Mouse (Mus musculus) CD4-positive, CD25-positive, alpha-beta regulatory T cell, adult 4 months (primary cell): Measurements from ENCODE around the gene Cylc2. TPM values are rescaled to one million over a fixed set of nuclear protein-coding genes. Genes with fewer than 3 reads are reported as not detected.

ENCODE experiments used
- ATAC-seq: one replicate; pipeline ENCODE4 v1.8.0; 2017
- polyA plus RNA-seq, 2 experiments: library from polyadenylated mRNA; unstranded; fragments of 100-300 nt; shearing (Covaris generic); gene quantifications; one replicate each; pipeline ENCODE4 v1.2.1; 2017

The Cylc2 gene
- not detected for polyA plus RNA-seq

- ATAC-seq, result no peak
These were observed at the start of gene Cylc2 for GRCm38 (mm10) chr4:51216378-51216777. TSS of gene Cylc2 (plus strand) at chr4:51216678.
